Mouse (Mus musculus) cerebellum, adult 9-11 months (tissue): ENCODE results near the gene Mtrr.

Experiments
- DNase-seq: peaks from one replicate; pipeline ENCODE4 v3.0.0; 2022

Mtrr gene

DNA sequence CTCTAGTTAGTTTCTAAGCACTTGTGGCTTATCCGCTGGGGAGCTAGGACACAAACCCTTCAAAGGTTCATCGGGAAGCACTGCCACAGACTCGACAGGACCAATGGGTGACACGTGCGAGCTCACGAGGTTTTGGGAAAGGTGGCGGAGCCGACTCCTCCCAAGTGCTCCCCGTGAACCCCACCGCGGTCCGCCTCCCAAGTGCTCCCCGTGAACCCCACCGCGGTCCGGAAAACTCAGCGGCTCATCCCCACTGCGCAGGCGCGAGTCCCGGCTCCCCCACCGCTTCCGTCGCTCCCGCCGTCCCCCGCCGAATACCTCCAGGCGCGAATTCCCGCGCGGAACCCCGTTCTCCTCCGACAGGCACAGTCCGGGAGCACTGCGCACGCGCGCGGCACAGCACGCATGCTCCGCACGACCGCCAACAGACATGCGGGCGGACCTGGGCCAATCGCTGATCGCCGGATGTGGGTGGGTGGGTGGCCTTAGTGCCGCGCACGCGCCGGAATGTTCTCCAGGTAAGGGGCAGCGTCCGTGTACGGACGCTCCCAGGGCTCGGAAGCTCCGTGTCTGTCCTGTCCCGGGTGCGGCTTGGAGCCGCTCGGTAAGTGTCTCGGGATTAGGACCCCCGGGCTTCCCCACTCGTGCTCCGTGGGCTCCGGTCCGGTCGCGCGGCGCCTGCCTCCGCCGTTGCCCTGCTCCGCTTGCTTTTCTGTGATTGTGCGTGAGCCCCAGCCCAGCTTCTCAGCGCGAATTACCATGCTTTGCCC lies at the start of gene Mtrr, which contains the start of gene Fastkd3:
TSS of gene Mtrr (minus strand) at position 403 of the 770 bp plus-strand sequence.
TSS of gene Fastkd3 (plus strand) at position 488 of the 770 bp plus-strand sequence.
- peak; percentile 98 for DNase-seq

DNA sequence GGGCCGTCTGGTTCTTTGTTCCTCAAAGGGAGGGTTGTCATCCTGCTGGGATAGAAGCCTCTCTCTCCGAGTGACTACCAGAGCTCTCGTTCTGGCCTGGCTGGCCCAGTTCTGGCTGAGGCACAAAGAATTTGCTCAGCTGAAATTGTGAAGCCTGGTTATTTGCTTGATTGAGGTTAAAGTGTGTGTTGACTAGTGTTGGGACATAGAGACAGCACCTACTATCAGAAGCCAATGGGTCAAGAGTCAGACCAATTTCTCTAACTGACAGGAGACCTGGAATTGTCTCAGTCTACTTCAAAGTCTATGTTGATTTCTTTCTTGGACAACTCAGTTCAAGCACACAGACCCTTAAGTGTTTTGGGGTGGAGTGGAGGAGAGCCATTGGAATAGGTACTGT lies 45.1 kb upstream of the Mtrr start:
- DNase-seq: no peak

DNA sequence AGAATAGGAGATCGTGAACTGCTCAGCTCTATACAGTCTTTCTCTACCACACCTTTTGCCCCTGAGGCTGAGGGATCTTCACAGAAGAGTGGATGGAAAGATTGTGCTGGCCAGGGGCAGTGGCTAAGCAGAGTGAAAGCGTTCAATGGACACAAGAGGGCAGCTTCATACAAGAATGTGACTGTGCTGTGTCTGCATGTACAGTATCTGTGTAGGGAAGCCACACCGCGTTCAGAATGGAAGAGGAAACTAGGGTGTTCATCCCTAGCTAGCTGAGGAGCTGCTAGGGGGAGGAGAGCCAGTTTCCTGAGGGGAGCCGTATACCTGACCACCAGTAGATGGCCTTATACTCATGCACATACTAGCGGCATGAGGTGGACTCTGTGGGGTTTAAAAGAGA lies 40.8 kb upstream of the Mtrr start:
- DNase-seq: no peak

DNA sequence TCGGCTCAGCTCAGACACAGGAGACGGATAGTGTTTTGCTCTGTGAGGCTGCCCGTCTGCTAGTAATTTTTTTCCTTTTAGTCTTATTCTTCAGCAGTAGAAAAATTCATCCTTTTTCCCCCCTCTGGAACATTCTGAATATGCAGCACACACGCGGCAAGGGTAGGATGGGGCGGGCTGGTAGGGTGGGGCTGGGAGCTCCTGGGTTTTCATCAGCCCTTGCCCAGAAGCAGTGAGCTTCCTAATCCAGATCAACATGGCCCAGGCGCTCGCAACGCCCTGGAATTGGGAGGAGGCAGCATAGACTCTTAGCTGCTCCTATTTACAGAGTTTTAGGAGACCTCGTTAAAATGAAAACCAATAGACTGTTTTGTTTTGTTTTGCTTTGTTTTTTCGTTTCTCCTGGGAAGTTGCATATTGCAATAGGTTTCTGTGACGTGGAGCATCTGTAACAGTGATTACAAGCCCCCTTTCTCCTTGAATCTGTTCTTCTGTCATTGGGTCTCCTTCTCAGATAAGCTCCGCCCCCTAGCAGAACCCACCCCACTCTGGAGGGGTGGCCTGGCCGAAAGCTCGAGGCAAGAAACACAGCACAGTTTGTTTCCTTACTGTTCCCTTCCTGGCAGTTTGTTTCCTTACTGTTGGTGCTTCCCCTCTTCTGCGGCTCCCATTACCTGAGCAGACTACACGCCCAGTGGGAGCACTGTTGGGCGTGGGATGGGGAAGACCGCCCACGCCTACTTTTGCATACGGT lies 25.9 kb upstream of the Mtrr start:
- no peak for DNase-seq

DNA sequence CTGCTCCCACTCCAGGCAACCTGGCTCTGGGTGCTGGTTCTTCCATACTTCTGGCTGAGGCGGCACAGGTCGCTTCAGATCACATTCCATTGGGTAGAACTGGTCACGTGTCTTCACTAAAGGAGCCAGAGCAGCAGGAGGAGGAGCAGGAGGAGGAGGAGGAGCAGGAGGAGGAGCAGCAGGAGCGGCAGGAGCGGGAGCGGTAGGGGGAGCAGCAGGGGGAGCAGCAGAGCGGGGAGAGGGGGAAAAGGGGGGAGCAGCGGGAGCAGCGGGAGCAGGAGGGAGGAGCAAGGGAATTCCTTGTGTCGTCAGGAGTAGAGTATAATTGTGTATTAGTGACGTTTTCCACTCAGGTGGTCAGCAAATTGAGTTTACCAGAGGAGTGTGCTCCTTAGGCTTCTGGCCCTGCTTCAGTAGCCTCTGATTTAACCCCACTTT lies 23.8 kb upstream of the Mtrr start:
- peak; percentile 30 for DNase-seq

DNA sequence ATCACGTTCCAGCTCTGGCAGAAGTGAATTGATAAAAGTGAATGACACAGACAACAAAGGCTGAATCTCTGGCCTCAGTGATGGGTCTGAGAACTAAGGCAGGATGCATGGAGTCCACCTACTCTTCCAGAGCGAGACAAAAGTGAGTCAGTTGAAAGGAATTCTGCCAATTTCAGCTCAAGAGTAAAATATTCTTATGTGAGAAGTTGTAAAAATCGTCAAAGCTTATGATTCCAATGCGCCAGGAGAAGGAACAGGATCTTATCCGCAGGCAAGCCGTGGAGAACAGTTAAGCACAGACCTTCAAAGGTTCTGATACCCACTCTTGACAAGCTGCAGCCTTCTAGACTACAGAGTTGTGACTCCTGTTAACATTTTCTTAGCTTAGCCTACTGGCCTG lies 21.1 kb upstream of the Mtrr start:
- no peak for DNase-seq

DNA sequence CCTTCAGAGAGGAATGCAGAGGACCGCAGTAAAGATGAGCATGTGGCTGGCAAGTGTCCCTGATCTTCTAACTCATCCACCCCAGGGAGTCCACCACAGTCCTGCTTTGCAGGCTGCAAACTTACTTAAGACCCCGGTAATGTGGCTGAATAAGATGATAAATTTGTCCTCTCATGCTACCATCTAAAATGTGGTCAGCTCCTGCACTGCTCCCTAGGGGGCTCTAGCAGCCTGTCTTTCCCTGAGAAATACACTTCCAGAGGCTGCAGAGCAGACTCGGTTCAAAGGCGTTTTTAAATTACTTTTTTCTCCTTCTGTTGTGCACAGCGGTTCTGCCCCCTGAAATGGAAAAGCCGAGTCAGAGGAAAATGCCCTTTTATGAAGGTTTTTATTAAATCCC lies 19.2 kb upstream of the Mtrr start:
- DNase-seq: no peak

DNA sequence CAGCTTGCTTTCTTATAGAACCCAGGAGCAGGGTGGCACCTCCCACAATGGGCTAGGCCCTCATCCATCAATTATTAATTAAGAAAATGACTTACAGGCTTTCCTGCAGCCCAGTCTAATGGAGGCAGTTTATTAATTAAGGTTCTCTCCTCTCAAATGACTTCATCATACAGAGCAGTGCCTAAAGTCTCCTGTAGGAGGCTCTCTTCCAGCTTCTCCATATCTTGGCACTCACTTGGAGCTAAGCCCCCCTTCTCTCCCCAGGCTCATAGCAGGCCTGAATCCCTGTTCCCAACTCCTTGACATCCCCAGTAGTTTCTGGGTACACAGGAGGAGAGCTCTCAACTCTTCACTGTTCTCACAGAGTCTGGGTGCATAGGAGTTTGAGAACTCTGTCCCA lies 17.0 kb upstream of the Mtrr start:
- no peak for DNase-seq

DNA sequence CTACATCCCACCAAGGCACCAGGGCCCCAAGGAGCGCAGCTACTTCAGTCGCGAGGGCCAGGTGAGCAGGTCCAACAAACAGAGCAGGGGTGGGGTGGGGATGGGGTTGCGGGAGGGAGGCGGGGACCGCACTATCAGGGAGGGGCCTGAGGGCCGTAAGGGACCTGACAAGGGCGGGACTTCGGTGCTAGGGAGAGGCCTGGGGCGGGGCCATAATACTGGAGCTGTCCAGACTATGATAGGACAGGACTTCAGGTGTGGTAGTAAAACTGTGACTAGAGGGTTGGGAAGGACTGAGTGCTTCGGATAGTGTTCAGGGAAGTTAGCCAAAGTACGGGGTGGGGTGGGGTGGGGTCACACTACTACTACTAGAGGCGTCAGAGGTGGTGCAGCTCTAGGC lies 15.7 kb upstream of the Mtrr start:
- DNase-seq: no peak

DNA sequence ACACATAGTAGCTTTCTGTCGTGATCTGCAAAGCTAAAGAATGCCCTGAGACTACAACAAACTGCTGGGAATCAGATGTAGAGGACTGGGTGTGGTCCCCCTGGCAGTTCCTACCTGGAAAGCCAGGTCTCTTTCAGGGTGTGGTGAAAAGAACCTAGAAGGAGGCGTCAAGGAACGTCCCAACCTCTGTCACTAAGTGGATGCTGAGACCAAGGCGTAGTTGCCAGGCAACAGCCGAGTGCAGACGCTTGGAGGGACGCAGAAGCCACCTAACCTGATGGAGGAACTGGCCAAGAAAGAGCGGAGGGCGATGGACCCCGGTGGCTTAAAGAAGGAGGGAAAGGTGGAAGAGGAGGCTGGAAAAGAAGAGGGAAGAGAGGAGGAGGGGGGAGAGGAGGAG lies 15.2 kb upstream of the Mtrr start, which contains the start of gene 1700001L19Rik:
TSS of gene 1700001L19Rik (plus strand) at position 223 of the 400 bp plus-strand sequence.
- DNase-seq: no peak

DNA sequence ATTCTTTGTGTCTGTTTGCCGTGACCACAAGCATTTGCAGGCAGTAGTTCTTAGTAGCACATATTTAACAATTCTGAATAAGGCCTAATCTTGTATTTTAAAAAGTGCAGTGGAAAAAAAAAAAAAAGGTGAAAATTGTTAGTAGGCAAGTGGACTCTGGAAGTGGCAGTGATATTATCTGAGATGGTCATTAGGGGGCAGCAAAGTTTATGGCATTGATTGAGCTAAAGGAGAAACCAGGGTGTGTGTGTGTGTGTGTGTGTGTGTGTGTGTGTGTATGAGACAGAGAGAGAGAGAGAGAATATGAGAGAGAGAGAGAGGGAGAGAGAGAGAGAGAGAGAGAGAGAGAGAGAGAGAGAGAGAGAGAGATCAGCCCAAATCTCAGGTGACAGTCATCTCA lies 11.8 kb upstream of the Mtrr start:
- DNase-seq: no peak

DNA sequence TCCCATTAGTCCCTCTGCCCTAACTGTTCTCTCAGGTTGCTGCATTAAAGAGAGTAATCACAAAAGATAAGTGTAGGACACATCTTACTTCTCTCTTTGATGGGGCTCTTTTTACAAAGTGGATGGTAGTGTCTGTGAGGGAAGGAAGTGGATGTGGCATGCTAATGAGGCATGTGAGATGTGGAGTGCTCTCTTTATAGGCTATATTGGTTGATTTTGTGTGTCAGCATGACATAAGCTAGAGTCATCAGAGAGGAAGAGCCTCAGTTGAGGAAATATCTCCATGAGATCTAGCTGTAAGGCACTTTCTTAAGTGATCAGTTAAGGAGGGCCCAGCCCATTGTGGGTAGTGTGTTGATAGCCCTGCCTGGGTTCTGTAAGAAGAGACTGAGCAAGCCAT lies 6.4 kb upstream of the Mtrr start:
- no peak for DNase-seq

DNA sequence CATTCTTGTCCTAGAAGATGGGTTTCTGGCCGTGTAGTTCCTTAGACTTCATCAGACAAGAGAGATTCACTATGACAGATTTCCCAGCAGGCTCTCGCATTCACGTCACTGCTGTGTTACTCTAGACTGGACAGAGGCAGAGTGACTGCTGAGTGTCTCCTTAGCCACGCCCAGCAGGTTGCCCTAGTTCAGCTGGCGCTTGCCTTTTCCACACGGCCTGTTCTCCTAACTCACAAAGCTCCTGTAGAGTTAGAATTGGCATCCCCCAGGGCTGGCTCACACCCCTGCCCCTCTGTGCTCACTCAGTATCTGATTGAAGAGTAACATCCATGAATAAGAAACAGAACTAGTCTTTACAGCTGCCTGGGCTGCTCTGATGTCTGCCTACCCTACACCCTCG lies 3.5 kb upstream of the Mtrr start:
- no peak for DNase-seq

DNA sequence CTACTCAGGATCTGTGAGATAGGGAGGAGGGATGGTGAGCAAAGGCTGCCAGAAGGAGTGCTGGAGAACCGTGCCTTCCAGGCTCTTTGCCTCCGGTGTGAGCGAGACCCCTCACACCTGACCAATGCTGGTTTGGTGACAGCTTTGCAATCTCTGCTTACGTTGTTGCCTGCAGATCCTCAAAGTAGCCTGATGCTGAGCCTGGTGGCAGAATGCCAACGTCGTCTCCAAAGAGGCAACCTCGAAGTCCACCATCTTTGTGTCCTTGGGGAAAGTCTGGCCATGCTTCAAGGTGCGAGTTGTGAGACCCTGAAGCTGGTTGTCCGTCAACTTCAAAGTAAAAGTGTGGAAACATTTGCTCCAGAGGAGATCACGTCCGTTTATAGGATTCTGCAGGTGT lies 2.0 kb upstream of the Mtrr start:
- peak; percentile 40 for DNase-seq

DNA sequence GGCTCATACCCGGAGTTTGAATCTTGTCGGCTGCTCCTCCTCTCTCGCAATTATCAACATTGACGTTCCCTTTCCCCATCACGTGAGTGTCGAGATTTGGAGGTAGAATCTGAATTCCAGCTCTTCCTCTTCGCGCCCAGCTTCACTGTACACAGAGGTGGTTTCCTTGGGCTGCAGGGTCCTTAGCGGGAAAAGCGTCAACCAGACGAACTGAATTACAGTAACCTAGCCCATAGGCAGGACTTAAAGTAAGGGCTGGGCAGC lies 500 bp upstream of the Mtrr start:
- no peak for DNase-seq

DNA sequence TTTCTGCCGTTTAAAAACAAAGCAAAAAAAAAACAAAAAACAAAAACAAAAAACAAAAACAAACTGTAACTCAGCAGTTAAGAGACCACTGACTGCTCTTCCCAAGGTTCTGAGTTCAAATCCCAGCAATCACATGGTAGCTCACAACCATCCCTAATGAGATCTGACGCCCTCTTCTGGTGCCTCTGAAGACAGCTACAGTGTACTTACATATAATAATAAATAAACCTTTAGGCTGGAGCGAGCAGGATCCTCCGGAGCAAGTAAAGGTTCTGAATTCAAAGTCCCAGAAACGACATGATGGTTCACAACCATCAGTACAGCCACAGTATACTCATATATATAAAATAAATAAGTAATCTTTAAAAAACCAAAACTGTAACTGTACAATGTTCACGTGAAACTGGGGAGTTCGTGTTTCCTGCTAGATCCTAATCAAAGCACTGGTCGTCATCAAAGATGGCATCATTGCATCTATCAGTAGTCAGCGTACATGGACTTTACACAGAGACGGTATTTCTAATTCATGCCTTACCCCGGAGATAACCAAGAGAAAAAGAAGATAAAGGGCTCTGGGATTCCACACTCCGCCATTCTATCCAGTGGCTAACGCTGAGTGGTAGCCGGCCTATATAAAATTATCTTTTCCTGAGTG lies 736 bp downstream of the Mtrr start:
- peak; percentile 24 for DNase-seq

DNA sequence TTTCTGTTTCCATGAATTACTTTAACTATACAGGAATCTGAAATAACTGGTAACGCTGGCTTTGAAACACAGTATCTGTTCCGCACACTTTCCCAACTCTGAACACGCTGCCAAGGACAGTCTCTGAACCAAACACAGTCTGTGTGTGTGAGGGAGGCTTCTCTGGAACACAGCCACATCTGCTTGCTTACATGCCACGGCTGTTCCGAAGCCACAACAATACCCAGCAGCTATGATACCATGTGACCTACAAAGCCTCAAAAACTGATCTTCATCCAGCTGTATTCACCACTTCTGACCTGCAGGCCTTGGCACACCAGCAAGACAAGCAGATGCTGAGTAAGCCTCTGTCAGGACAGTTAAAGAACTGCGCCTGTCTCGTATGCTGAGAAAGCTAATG lies 4.0 kb downstream of the Mtrr start:
- no peak for DNase-seq

DNA sequence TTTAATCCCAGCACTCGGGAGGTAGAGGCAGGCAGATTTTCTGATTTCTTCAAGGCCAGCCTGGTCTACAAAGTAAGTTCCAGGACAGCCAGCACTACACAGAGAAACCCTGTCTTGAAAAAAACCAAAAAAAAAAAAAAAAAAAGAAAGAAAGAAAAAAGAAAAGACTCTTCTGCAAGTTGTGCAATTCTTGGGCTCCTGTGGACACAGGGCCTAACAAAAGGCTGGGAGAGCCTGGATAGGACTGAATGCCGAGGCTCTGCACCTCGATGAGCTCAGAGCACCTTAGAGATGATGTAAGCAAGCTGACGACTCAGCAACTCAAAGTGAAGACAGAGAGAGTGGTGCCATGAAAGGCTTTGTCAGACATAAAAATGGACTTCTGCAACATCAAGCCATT lies 7.6 kb downstream of the Mtrr start:
- DNase-seq: no peak

DNA sequence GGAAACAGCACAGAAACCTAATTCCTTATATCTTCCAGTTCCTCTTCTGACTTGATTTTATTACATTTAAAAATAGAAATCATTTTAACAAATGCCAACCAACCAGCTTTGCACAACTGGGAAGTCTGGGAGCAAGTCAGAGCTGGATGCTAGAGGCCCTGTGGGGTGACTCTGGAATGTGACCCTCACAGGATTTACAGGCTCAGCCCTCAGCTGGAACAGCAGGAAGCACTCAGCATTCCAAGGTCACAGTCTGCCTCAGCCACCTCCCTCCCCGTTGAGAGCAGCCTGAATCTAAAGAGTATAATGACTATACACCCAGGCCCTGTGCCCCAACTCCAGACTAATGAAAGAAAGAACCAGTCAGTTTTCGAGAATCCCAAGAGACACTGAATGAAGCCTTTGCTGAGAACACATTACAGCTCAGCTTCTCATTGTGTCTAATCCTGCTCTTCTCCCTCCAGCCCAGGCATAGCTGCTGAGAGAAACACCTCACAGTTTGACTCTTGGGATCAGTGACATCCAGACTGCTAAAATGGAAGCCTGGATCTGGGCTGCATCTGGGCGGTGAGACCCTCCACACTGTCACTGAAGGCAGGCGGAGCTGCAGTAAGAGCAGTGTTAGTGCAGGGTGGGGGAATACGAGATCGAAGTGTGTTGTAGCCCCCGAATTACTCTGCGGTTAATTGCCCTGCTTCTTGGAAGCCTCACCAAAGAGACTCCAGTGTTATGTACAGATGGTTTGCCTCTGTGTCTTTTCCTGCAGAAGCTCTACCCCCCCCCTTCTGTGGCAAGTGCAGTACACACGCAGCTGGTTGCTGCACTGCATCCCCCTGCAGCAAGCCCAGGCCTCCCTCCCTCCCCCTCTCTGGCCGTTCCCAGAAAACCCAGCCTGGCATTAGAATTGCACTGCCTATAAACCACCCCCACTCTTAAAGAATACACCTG lies 8.7 kb downstream of the Mtrr start:
- DNase-seq: no peak

DNA sequence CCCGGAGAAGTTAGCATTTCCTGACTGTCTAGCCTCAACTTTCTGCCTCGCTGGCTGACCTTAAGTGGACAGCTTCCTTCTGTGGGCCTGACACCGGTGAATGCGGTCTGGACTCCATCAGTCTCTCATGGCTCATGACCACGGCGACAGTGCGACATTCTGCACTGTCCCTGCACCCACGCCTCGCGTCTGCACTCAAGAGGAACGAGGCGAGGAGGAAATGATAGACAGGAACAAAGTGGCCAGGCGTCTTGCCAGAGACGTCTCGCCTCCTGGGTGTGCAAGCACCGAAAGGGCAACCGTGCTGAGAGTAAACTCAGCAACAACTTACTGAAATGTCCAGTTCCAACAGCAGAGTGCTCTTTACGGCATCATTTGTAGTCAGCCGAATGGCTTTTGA lies 9.7 kb downstream of the Mtrr start:
- DNase-seq: no peak

DNA sequence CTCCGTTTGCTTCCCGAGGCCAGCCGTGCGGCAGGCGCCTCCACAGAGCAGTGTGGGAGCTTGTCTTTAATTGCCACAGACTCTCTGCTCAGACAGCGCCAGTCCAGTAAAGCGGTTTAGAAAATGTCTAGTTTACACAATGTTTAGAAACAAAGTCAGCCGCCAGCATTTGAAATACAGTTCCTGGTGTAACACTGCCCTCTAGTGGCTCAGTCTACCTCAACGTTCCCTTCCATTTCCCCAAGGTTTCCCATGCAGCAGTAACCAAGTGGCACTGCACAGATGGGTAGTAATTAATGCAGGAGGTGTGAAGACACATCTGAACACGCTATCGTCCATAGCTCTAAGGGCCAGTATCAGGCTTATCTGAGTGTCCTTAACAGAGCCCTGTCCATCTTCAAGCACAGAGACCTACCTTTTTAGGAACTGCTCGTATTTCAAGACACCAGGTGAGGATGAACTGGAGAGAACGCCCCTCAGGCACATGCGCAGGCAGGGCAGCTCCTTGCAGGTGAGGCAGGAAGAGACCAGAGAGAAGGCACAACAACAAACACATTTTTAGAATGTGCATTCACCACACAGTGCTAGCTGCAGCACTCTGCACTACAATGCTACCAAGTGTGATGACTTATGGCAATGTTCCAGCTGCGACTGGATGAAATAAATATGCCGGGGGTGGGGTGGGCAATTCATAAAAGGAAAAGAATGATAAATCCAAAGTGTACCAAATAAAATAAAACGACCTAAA lies 12.2 kb downstream of the Mtrr start:
- peak; percentile 40 for DNase-seq

DNA sequence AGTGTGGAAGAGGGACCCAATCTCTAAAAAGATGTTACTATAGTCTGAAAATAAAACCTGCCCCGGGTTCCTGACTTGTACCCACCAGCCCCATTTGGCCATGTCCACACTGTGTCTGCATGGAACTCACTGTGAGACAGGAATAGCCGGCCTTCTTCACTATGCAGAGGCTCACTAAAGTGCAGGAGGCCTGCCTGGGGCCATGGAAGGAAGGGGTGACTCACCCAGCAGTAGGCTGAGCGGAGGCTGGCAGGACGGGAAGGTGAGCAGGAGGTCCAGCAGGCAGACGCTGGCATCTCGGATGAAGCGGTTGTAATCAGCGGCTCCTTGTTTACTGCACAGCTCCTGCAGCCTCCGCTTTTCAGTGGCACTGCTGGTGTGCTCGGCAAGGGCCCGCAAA lies 13.4 kb downstream of the Mtrr start:
- DNase-seq: no peak
